Mouse (Mus musculus) erythroblast, adult 5-6 weeks (primary cell): ENCODE measurements around the gene Diablo. TPM values are rescaled to one million over a fixed set of nuclear protein-coding genes. Genes with fewer than 3 reads are reported as not detected.
"Not testable (repeated sequence)": the region's sequence is repeated elsewhere in the genome, so short reads cannot be mapped to it uniquely, and the experiment has no call there.

Experiments
- ATAC-seq: replicated peaks from 2 replicates; pipeline ENCODE4 v1.8.0; 2016; ENCODE audit warnings: moderate number of reproducible peaks, mild to moderate bottlenecking, moderate TSS enrichment, inconsistent platforms; ENCODE audit not compliant: poor library complexity, low FRiP score, severe bottlenecking
- total RNA-seq, 2 experiments: library from RNA; stranded (forward) in 1 of 2; stranded (reverse) in 1 of 2; fragments of 150-400 nt in 1 of 2; fragments of 200-764, 138-1000 nt in 1 of 2; gene quantifications; 2 replicates each; pipeline versions ENCODE4 v1.2.3 to v1.2.4; 2015 to 2017; ENCODE audit warnings: low replicate concordance in 2 of 2

The Diablo gene
- total RNA-seq (2015; ENCODE audit: low replicate concordance), result 4.2 and 4.4 TPM in 2 replicates
- total RNA-seq (2017; ENCODE audit: low replicate concordance), result 10.0 and 18.3 TPM in 2 replicates

DNA sequence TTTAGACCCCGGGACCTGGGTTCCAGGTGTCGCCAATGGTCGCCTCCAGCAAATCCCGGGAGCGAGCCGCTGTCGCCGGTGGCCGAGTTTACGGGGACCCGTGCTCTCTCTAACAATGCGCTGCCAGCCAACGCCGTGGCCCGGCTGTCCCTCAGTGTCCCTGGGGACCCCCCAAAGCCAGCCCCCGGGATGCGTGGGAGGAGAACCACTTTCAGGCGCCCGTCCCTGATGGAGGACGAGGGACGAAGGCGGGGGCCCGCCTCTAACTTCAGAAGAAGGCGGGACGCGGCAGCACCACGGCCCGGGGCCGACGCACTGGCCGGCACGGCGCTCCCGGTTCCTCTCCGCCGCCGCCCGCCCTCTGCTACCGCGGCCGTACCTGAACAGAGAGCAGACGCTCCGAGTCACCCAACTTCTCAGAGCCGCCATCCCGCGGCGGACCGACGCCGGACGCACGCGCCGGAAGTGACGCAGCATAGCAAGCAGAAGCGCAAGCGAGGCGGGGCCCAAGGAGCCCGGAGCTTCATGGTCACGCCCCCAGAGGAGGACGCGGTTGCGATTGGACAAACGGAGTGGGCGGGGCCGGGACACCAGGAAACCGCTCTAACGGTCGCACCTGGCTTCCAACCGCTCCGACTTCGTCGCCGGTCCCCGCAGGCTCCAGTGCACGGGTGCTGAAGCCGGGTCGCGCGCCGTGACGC, at the start of gene Diablo:
Gene Diablo (minus strand): TSS at position 485 of the 701 bp plus-strand sequence.
- ATAC-seq, result peak; percentile 98

DNA sequence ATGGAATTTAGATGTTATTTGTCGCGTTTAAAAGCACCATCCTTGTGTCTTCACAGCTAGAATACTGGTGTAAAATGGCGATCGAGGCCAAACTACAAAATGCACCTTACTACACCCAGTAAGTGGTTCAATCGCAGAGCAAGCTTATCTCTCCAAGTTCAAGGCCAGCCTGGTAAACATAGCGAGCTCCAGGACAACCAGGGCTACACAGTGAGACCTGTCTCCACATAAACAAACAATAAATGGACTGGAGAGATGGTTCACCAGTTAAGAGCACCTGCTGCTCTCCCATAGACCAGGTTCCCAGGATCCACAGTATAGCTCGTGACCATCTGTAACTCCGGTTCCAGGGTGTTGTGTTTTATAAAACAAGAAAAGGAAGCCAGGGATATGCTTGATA, 49.4 kb upstream of the Diablo start:
- ATAC-seq, result no peak

DNA sequence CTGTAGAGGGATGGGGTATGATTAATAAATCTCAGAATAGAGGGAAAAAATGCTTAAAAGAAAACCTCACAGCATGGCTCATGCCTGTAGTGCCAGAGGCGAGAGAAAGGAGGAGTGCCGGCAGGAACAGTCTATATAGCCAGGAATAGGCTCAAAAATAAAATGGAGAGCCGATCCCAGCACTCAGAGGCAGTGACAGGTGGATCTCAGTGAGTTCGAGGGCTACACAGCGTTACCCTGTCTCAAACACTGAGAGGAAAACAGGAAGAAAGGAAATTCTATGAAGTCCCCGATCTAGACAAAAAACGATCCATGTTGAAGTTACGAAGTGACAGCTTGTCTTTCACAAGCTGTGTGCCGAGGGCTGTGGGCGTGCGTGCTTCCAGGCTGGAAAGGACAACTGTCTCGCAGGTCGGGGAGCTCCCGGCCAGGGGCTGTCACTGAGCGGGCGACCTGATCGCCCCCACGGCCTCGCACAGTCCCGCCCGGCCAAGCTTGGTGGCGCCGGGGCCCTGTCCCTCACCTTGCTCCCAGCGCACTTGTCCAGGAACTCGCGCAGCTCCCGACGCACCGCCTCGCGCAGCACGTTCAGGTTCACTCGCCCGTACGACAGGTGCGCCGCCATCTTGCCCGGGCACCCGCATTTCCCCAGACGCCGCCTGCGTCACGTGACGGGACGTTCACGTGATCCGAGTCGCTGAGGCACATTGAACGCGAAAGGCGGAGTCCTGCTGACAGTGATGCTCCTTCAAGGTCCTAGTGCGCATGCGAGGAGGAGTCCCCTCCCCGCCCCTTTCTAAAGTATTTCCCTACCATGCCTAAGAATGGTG, 48.6 kb upstream of the Diablo start, which contains the start of gene Vps33a:
Gene Vps33a (minus strand): TSS at position 682 of the 830 bp plus-strand sequence.
- peak; percentile 99 for ATAC-seq

DNA sequence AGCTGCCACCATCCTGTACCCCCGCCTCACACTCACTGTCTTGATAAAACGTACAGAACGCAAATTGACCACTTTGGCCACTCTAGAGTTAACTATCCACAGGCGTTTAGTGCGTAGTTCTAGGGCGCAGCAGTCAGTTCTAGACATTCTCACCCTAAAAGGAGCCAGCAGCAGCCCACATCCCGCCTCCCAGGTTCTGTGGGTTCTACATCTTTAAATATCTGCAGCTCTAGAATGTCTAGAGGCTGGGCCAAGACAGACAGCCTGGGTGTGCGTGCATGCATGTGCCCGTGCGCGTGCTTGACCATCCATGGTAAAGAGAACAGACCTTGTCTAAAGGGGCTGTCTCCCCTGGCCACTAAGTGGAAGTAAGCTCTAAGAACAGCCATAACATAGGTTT, 37.2 kb upstream of the Diablo start:
- ATAC-seq, result no peak

DNA sequence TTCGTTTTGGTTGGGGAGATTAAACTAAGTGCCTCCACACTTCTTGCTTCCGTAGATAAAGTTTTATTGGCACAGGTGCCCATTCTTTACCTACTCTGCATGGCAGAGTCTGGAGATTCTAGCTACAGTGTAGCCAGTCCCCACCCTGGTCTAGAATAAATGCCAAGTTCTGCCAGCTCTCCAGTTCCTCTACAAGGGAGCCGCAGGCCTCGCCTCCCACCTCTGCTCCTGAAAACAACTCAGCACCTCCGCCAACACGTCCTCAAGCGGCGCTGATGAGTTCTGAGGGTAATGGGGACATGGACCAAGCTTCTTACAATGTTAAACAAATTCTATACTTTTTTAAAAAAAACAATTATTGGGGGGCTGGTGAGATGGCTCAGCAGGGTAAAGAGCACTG, 35.6 kb upstream of the Diablo start:
- ATAC-seq, result no peak

DNA sequence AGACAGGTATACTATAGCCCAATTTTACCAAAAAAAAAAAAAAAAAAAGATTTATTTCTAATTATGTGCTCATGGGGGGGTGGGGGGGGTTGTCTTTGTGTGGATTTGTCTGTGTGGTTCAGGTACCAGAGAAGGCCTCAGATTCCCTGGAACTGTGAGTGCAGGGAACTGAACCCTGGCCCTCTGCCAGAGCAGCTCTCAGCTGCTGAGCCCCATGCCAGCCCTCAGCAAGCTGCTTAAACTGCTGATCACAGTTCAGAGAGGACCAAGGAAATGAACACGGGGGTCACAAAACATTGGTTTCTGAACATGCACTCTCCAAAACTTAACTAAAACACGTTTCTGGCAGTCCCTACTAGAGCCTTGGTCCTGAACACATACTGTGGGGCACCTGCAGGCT, 32.5 kb upstream of the Diablo start:
- ATAC-seq, result no peak

DNA sequence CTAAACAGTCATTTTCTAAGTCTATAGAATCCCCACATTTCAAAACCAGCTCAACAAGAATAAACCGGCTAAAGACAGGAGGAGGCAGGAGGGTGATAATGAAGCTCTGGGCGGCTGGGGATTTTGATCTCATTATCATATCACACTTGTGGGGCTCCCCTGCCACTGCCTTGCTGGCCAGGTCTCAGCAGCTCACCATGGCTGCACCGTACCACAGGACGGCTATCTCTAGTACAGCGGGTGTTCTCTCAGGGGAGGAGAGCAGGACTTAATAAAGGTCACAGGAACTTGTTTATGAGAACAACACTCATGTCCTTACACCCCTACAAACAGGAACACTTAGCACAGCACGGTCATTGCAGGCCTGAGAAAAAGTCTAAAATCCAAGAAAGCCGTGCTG, 31.7 kb upstream of the Diablo start:
- ATAC-seq, result peak; percentile 64; the same call in 1 of the 2 replicates

DNA sequence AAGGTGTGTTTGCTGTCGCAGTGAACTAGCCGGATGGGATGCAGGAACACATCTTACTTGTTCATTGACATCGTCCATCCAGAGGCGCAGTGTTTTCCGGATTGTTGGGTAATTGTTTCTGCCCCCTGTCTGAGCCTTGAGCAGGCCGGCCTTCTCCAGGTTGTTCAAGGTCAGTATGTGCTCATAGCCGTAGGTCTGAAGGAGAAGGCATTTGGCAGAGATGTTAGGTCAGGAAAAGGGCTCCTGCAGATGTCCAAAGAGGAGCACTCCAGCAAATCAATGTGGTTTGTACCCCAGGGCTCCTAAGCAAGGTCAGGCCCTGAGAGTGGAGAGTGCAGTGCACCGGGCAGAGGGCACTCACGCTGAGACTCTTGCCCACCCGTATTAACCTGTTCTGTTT, 9.8 kb upstream of the Diablo start:
- no peak for ATAC-seq

DNA sequence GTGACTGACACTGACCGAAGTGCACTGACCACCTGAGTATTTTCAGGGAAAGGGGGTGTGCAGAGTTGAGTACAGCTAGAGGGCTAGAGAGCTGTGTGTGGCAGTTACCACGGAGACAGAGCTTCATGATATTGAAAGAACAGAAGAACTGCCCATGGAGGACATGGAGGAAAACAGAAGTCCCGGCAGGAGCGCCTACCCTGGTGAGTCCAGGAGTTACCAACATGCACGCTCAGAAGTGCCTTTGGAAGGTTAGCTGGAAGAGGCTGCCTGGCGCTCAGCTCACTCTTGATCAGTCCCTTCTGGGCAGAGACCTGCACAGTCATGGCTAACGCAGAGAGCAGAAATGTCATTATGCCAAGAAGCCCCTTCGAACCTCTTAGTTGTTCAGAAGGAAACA, 6.1 kb upstream of the Diablo start:
- ATAC-seq, result no peak

DNA sequence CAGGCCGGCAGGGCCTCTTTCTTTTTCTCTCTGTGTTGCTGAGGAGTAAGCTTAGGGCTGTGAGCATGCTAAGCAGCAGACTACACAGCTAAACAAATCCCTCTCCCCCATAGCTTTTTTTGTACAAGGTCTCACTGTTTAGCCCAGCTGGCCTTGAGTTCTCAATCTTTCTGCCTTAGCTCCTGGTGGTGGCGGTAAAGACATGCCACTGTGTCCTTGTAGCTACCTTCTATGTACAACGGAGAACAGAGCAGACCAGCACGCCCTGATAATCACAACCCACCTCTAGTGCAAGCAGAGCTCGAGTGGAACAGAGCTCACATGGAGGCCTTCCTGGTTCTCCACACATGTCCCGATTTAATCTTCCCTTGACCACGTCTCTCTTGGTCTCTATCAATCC, 4.7 kb upstream of the Diablo start:
- no peak for ATAC-seq

DNA sequence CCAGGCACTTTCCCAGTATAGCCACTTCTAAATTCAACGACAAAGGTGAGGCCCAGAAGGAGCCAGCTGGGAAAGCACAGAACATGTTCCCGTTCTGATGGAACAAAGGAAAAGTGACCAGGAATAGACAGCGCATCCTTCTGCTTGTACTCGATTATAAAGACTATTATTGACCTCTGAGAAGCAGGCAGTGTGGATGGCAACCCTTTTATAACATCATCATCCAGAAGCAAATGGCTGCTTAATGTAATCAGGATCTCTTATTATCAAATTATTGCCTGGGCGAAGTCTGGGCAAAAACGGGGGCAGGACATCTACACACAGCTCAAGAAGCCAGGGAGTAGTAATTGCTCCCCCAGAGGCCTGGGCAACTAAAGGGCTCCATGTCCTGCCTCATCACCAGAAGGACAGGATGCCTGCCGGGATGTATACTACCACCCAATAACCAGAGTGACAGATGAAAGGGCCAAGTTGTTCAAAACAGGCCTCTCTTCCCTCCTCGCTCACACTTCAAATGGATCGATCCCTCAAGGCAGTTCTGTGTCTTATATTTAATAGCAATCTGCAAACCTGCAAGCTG, 2.0 kb upstream of the Diablo start:
- no peak for ATAC-seq

DNA sequence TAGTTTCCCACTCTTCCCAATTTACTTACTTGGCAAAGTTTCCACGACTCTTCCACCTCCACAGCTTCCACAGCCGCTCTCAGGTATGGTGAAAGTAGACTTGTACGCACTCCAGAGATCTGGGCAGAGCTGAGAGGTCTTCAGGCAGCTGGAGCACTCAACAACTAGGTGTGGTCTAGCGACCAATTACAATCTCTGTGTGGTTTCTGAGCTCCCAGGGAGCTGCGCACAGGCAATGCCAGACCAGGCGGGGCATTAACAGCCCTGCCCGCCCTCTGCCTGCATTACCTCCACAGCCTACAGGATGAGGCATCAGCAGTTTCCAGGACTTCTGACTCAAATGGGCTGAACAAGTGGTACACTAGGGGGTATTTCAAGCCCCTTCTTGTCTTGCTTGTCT, 1.3 kb upstream of the Diablo start, which contains the start of gene Gm49027:
Gene Gm49027 (minus strand): TSS at position 208 of the 400 bp plus-strand sequence.
- no peak for ATAC-seq

DNA sequence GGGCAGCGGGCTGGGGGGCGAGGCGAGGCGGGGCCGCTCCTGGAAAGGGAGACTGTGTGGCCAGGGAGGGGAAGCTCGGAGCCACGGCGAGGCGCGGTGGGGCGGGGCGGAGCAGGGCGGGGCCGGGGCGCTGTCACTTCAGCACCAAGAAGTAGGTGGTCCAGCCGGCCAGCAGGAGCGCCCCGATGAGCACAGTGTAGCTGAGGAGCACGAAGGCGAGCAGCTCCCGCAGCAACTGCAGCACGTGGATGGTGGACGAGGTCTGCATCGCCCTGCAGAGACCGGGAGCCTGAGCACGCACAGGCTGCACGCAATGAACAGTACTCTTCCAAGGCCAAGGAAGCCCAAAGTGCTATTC, 396 bp upstream of the Diablo start:
- peak; percentile 79 for ATAC-seq

DNA sequence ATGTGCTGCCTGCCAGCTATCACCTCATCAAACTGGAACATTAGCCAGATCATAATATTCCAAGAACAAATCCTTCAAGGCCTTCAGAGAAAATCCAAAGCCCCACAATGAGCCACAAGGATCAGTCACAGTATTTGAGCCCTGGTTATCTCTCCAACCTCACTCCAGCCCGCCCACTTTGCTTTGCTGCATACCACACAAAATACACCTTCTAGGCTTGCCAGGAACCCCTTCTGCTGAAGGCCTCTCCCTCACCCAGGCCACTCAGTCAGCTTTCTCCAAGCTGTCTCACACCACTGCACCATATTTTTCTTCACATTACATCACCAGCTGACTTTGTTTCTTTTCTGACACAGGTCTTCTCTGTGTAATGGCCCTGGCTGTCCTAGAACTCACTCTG, 1.8 kb downstream of the Diablo start:
- ATAC-seq, result no peak

DNA sequence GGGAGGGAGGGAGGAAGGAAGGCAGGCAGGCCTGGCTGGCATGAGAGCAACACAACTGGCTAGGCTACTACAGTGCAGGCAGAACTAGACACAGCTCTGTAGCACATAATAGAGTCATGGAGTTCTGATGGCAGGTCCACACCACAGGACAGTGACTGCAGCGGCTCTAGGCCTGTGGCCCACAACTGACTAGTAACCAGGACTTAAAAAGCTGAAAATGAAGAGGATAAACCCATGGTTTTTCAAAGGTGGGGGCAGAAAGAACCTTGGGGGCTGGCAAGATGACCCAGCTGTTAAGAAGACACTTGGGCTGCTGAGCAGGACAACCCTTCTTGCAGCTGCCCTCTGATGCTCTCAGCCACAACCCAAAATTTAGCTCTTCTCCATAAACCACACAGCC, 2.4 kb downstream of the Diablo start:
- no peak for ATAC-seq

DNA sequence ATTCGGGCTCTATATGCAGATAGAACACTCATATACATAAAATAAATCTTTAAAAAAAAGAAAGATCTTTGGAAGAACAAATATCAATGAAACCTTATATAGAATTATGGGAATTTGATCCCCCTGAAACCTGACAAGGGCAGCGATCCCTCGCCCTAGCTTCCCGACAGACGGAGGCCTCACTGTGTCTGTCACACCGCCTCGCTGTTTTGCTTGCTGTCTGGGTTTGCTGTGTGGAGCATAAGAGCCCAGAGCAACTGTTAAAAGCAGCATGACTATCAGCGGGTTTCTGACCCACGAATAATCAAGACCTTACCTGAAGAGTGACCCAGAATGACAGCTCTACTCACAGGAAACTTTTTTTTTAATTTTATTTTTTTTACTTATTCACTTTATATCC, 3.3 kb downstream of the Diablo start:
- ATAC-seq, result no peak

DNA sequence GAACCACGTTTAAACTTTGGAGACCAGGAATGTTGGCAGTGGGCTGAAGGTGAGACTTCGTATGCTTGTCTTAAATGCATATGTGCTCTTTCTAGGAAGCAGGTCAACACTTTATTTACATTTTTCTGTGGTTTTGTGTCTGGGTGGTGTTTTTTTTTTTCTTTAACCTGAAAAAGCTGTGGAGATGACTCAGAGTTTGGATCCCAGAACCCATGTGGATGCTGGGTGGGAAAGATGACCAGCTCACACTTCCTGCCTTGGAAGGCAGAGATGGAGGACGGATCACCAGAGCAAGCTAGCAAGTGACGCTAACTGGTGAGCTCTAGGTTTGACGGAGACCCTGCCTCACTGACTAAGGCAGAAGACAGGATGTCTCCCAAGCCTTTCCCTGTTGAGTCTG, 9.1 kb downstream of the Diablo start:
- no peak for ATAC-seq

DNA sequence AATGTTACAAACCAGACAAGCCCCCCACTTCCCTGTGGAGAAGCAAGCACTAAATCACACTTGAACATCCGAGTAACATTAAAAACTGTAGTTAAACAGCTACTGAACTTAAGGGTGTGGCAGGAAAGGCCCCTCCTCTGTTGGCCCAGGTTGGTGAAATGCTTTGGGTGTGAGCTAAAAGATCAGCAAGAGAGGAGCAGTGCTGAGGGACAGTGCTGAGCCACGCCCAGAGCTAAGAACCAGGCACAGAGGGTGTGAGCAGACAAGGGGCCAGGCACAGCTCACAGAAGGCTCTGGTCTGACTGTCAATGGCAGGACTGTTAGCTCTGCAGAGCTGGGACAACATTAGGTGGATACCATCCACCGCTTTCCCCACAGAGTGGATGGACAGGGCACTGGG, 11.9 kb downstream of the Diablo start:
- peak; percentile 47 for ATAC-seq

DNA sequence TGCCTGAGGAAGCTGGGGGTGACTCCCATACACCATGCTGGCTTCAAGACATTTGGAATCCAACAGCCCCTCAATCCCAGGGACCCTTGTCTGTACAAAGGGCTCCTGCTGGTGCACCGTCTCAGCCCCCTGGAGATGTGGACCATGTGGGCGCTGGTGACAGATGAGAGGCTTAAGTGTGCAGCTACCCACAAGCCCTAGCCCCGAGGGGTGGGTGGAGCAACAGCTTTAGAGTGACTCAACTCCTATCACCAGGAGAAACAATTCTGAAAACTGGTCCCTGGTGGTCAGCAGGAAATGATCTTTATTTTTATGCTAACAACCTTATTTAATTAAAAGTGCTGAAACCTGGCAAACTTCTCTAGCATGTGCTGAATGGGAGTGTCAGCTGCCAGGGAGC, 12.6 kb downstream of the Diablo start:
- not testable (repeated sequence) for ATAC-seq

DNA sequence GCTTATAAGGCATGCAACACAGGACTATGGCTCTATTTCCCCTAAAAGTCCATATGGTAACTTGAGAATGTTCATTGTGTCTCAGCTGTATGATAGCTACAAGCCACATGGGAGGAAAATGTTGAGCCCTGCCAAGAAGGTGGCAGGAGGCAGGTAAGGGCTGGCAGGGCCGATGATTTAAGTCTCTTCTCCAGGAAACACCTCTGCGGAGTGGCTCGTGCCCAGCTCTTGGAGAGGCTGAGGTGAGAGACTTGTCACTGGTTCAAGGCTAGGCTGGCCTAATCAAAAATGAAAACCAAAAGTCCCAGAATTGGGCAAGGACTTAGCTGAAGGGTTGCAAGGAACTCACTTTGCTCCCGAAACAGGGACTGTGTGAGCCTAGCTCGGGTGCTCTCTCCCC, 13.8 kb downstream of the Diablo start, which contains the start of gene B3gnt4:
Gene B3gnt4 (plus strand): TSS at position 301 of the 400 bp plus-strand sequence.
- no peak for ATAC-seq

DNA sequence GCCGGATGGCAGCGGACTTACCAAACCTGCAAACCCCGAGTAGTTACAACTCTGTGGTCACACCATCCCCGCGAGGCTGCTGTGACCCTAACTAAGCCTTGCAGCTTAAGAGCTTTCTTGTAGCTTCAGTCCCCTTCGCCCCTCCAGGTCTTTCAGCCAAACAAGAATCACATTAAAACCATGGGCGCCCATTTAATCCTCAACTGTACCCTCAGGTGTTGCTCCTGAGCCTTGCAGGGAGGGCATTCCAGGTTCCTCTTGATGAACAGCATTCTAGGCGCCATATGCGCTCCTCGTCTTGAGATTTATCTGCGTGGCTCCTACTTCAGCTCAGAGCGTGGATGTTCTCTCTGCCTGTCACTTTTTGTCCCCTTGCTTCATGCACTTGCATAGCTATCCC, 15.1 kb downstream of the Diablo start:
- no peak for ATAC-seq
